Mouse (Mus musculus) small intestine, adult 2 months (tissue): ENCODE results near the gene Alg11.

Experiments used
- CTCF ChIP-seq: fragments of 200-500 bp; IDR thresholded peaks from 2 replicates; pipeline ENCODE4 v1.5.1; 2012; ENCODE audit warnings: low read depth, mild to moderate bottlenecking, control low read depth, inconsistent platforms, low read length, moderate library complexity, mixed read lengths; ENCODE audit not compliant: insufficient replicate concordance, insufficient read length; ENCODE audit errors: extremely low read depth
- POLR2A ChIP-seq: fragments of 200-500 bp; IDR thresholded peaks from 2 replicates; pipeline ENCODE4 v1.6.1; 2012; ENCODE audit warnings: low read depth, mild to moderate bottlenecking, control low read depth, inconsistent platforms, low read length, moderate library complexity

DNA sequence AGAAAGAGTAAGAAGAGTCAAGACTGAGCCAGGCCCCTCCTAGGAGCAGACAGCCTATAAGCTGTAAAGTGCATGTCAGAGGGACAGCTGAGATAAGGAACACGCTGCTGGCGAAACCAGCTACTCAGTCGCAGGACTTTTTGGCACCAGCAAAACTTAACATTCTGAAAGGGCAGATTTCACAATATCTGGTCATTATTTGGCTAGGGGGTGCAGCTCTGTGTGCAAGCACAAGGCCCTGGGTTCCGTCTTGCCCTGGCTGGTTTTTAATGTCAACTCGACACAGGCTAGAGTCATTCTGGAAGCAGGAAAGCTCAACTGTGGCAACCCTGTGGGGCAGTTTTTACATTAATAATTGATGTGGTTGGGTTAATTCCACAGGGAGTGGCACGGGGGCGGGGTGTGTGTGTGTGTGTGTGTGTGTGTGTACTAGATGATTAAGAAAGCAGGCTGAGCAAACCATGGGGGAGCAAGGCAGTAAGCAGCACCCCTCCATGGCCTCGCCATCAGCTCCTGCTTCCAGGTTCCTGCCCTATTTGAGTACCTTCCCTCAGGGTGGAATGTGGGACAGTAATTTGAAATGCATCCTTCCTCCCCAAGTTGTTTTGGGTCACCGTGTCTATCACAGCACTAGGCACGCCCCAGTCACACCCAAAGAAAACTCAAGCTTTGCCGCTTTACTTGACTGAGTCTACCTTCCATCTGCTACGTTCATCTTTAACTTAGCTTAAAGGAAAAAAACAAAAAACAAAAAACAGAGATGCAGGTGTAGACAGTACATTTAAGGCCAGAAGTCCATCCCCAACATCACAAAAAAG is 5.6 kb upstream of the Alg11 start:
- TF ChIP-seq CTCF (no peak), POLR2A (no peak)
